Mouse (Mus musculus) c-Kit-negative CD71-positive TER-119-positive erythroid progenitor cells, embryonic 14.5 days (primary cell): ENCODE data around the gene Urb1.

Source experiments
- DNase-seq: peaks from one replicate; pipeline ENCODE4 v3.0.0-alpha.2; 2013; ENCODE audit warnings: low read depth, low spot score

Urb1 gene

GRCm38 (mm10) chr16:90809975-90810715, at the start of gene Urb1:
Gene Urb1 (minus strand): TSS chr16:90810413.
- DNase-seq = peak; percentile 95

GRCm38 (mm10) chr16:90858206-90858605, 48.0 kb upstream of the Urb1 start:
- DNase-seq = no peak

- DNase-seq = no peak
These were observed 46.5 kb upstream of the Urb1 start for GRCm38 (mm10) chr16:90856552-90857200.

- no peak for DNase-seq
These were observed 41.6 kb upstream of the Urb1 start for GRCm38 (mm10) chr16:90851621-90852334.

DNA sequence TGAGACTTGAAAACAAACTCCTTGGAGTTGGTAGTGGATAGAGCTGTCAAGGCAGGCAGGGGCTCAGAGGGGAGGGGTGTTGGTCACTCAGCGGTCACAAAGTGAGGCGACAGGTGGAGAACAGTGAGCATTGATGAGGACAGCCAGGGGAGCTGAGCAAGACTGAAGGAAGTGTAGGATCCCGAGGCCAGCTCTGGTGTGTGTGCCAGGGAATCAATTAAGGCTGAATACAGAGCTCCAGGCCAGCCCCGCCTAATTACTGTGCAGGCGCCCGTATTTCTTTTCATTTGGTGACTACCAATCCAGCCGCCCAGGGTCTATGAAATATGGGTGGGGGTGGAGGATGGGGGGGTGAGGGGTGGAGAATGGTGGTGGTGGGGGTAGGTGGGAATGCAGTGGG, 40.7 kb upstream of the Urb1 start:
- no peak for DNase-seq

- no peak for DNase-seq
These were observed 39.0 kb upstream of the Urb1 start for GRCm38 (mm10) chr16:90849262-90849661.

DNA sequence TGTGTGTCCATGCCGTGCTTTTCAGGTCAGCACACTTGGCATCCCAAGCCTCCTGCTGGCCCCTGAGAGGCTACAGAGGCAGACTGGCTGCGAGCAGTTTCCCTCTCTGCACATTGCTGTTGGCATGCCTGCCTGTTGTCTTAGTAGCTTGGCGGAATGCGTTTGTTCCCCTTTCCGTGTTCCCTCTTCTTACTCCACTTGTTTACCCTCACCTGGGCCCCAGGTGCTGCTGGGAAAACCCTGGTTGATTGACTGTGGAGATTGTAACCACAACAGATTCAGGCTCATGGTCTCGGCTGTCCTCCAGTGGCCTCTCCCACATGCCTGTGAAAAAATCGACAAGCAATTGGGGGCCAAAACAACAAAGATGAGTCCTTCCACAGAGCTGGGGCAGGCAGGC, 38.5 kb upstream of the Urb1 start:
- no peak for DNase-seq

DNA sequence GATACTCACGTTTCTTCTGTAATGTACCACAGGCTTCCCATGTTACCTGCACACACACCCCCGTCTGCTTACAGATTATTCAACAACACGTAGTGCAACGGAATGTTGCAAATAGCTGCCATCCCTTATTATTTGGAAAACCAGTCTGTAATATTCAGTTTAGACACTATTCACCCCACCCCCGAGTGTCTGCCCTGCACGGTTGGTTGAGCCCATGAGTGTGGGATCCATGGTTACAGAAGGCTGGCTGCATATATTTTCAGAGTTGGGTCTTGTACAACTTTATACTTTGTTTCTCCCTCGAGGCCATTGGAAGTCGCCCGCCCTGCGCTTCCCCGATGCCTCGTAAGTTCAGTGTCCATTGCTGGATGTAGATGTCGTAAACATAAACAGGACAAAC, 35.4 kb upstream of the Urb1 start:
- no peak for DNase-seq

- no peak for DNase-seq
These were observed 34.8 kb upstream of the Urb1 start for GRCm38 (mm10) chr16:90845038-90845437.

DNA sequence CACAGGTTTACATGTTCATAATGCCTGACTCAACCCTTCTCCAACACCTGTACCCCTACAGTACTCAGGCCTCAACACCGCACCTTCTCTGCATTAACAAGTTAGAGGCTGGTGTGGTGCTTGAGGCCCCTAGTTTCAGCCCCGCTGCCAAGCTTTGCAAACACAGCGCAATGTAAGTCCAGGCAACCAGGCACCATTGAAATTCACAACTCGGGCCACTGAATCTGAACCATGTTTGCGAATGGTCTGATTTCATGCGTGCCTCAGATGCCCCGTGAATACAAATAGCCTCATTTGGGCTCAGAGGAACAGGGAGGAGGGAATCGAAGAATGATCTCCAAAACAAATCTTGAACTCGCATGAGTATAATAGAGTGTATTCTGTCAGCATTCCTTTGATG, 32.0 kb upstream of the Urb1 start:
- DNase-seq = no peak

DNA sequence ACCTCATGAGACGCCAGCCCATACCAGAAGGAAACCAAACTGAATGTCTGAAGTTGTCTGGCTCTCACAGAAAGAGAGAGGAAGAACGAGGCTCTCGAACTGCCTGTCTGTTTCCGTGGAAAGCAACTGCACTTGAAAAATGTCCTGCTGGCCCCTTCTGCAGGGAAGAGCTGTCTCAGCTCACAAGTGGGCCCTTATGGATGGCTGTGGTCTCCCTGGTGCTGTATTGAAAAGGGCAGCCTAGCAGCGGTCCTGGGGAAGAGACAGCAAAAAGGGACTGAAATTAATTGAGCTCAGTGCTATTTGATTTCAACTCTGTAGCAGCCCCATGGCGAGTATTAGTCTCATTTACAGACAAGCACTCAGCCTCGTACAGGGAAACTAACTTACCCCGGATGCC, 27.2 kb upstream of the Urb1 start:
- no peak for DNase-seq

DNA sequence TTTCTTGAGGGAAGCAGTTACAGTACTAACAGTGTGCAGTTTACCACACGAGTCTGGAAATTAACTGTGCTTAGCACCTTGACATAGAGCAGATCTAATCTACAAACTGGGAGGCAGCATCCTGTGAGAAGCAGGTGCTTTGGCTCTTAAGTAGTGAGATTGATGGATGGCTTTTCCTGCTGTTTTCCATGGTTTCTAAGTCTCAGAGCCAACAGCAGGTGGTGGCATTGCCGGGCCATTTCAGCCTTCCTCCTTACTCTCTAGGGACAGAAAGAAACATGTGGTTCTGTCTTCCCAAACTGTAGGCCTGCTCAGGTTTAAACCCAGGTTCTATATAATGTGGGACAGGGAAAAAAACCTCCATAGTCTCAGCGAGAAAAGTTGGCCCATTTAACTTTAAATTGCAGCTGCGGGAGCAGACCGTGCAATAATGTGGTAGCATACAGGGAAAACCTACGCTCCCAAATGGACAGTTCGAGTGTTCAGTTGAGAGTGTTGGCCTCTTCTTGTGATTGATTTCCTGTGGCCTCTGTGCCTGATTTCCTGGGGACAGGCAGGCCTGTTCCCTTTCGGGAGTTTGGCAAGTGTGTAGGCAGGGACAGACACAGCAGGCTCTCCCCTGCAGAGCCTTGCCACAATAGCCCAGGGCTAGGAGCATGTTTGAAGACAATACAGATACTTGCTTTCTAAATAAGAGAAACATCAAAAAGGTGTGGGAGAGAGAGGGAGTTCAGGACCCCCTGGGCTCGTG, 23.0 kb upstream of the Urb1 start:
- DNase-seq = no peak

- DNase-seq = no peak
These were observed 22.3 kb upstream of the Urb1 start for GRCm38 (mm10) chr16:90832495-90832894.

GRCm38 (mm10) chr16:90831676-90832075, 21.5 kb upstream of the Urb1 start:
- no peak for DNase-seq

DNA sequence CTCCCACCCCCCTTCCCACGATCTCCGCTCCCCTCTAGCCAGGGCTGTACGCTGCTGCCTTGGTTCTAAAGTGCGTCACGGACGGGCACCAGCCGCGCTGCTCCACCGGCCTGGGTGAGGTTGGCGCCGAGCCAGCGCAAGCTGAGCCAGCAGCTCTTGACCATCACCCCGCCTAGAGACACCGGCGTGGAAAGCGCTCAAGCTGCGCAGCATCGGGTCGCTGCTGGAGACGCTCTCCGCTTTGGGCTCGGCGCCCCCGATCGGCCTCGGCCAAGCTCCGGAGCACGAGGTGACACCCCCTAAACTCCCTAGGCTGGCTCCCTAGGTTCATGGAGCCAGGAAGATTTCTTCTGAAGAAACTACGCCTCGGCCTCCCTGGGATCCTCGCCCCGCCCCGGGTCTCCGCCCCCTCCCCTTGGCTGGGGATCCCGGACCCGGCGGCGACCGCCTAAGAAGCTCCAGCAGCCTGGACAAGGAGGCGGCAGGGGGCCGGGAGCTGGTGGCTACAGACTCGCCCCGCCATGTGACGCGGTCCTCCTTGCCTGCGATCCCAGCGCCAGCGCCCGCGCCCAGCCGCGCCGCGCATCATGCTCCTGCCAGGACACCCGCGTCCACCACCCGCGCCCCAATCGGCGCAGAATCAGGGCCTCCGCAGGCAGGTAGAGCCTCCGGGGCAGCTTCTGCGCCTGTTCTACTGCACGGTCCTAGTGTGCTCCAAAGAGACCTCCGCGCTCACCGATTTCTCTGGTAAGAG, 20.6 kb upstream of the Urb1 start:
- DNase-seq = peak; percentile 26

GRCm38 (mm10) chr16:90829894-90830685, 19.9 kb upstream of the Urb1 start:
- DNase-seq = peak; percentile 76

DNA sequence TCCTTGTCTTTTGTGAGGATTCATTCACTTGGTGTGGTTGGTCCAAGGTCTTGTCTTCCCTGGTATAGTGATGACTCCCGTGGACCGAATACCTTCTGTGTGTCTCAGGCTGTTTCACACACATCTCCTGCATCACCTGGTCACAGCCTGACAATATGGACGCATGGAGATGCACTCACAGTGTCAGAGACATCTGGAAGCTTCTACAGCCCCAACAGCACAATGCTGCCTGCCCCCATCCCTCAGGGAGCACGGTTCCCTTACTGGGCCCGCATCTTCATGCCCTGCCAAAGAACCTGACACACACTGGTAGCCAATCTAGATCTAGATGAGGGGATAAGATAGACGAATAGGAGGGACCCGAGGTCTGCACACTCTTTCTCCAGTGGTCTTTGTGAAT, 18.9 kb upstream of the Urb1 start:
- no peak for DNase-seq

- DNase-seq = no peak
These were observed 17.3 kb upstream of the Urb1 start for GRCm38 (mm10) chr16:90827498-90827897.

- DNase-seq = no peak
These were observed 16.2 kb upstream of the Urb1 start, which contains the start of gene Eva1c for GRCm38 (mm10) chr16:90826457-90826856. Gene Eva1c (plus strand): TSS chr16:90826719.

- DNase-seq = no peak
These were observed 15.8 kb upstream of the Urb1 start for GRCm38 (mm10) chr16:90826041-90826440.
